Mouse (Mus musculus) testis, postnatal 10 days (tissue): ENCODE measurements at regions not wholly inside any gene's neighbourhood (a gene's known extent, or its start where the extent isn't known, plus 50 kb on each side); places are given as distances from the start of the nearest gene placed in this dataset.

Source experiments
- DNase-seq: peaks from one replicate; pipeline ENCODE4 v3.0.0; 2021; ENCODE audit warnings: low spot score

DNA sequence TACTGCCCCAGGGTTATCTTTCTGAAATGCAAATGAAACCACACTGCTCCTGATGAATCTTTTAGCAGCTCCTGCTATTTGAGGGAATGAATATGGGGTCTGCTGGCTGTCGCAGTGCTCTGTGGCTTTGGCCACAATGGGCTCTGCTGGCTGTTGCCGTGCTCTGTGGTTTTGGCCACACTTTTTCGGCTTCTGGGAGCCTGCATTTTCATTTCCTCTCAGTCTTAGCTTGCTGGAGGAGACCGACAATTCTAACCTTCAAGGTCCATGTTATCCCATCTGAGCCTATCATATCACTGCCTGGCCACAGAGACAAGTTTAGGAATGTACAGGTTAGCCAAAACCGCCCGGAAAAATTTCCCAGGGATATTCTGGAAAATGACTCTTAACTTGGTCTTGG is 57.2 kb upstream of the Ubash3b start:
- DNase-seq: no peak

DNA sequence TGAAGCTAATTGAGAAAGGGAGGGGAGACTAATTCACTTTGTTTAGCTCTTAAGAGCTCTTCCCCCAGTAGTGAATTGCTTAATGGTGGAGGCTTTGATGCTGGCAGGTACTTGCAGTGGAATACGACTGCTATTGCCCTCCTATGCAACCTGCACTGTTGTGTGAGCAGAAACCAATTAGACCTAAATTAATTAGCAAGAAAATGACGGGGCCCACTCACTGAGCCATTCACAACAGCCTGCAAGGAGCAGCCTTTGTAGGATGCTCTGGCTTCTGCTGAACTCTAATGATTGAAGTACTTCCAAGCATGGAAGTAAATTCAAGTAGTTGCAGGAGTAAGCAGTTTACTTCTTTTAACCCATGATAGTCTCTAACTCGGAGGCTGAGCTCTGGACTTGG is 54.8 kb upstream of the Ubash3b start:
- no peak for DNase-seq

DNA sequence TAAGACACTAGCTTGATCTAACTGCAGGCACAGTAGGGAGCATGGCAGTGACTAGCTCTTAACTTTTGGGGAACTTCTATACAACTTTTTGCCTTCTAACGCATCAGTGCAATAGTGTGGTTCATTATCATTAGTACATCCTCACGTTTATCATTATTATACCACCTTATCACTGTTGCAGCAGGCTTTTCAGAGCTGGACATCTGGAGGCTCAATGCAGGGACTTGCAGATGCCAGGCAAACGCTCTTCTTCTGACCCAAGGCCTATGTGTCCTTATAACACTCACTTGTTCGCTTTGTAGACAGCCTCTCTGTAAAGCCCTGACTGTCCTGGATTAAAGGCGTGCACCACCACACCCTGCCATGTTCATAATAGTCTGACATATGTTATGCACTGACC is 53.5 kb upstream of the Ubash3b start:
- DNase-seq: no peak

DNA sequence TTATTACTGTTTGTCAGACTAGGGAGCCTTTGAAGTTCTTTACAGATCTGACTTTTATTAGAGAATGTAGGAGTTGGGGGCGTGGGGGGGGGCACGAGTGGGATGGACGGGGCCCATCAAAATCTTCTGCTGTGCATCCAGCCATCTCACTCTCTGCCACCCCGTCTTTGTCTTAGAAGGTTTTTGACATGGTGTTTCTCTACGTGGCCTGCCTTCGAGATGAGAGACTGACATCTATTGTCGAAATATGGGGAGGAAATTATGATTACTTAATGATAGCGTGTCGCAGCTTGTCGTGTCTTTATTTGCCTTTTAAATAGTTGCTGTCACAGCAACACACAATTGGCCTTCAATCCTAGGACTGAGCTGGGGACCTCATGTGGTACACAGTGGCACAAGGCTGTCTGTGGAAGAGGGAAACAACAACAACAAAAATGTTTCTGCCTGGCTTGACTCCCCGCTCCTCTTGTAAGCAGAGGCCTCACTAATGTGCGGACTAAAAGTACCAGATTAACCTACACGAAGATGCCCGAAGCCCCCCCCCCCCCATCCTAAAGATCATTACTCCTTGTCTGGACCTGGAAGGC is 51.5 kb upstream of the Ubash3b start:
- DNase-seq: no peak

DNA sequence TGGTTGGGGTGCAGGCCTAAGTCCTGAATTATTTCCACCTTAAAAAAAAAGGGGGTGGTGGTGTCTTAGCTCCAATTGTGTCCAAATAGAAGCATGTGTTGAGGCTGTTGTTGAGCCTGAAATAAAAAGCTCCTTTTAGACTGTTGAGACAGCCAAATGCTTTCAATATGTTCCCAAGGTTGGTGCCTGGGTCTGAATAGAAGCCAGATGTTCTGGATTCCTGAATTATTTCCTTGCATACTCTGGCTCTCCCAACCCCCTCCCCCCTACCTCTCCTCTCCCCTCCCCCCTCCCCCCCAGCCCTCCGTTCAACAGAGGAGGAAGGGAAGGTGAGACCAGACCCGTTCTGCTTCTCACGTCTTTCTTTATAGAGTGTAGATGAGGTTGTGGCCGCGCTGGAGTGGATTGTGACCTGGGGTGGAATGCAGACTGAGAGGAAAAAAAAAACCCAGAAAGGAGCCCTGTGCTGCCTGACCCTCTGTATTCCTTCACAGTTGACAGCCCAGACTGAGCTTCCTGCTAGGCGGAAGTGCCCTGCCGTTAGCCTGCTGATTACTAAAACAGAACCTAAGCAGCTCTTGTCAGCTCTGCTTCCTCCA is 50.9 kb upstream of the Ubash3b start:
- no peak for DNase-seq

DNA sequence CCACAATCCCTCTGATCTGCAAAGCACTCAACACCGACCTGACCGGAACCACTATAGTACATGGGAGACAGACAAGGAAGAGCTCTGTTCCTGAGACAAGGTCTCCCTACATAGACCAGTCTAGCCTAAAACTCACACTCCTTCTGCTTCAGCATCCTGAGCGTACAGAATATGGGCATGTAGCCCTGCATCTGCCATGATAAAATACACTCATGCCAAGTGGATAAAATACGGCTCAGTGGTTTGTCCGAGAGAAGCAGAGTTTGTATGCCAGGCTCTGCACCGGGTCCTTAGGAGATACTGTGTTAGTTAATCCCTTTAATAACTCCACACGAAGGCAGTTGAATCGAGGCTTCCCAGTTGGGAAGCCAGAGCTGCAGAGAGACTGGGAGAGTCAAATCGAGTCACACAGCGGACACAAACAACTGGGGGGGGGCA is 50.4 kb upstream of the Ubash3b start:
- no peak for DNase-seq
